Mouse (Mus musculus): ENCODE data around the gene Sema3f.

Sema3f gene

DNA sequence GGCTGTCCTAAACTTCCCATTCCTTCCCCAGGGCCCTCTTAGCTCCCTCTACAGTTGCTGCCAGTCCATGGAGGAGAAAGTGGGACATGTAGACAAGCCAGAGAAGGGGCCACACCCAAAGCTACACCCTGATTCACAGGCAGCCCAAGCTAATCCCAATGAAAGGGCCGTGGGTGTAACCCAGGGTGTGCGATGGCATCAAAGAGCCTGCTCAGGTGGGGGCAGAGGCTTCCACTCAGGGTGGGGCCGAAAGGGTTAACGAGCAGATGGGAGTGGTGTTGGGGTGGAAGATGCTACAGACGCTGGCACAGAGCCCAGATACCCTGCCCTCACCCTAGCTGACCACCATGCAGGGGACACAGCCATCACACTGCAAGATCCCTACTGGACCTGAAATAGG lies 17.5 kb downstream of the Sema3f start:
- in situ Hi-C loops (cut with MboI) = loop anchor here (25.0 kb wide), 1 partner anchor 330 kb away; no protein-coding TSS in a partner anchor

DNA sequence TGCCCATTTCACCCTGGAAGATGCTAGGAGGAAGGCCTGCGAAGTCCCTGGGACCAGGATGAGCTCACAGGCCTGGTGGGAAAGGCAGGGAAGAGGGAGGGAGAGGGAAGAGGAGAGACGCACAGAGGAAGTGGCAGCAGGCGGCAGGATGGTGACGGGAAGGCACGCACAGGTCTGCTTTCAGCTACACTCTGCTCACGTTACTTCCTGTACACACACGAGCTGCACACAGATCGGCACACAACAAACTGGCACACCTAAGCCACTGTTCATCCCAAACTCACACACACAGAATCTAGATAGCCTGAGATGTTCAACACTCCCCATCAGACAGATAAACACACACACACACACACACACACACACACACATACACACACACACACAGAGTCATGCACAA lies 19.9 kb downstream of the Sema3f start:
- in situ Hi-C loops (cut with MboI) = loop anchor here (25.0 kb wide), 1 partner anchor 328 kb away; no protein-coding TSS in a partner anchor

DNA sequence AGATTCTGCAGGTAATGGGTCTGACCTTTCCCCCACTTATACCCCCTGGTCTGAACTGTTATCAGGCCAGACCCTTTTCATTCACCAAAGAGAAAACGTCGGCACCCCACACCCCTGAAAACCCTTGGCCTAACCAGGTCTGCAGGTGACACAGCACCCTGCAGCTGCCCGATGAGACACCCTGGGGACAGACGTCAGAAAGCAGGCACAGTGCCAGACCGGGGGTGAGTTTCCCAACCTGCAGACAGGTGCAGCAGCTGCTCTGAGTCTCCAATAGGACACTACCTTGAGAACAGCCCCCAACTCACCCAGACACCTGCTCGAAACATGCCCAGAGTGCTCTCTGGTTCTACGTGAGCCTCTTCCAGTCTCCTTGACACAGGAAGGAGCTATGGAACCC lies 21.3 kb downstream of the Sema3f start:
- in situ Hi-C loops (cut with MboI) = loop anchor here (25.0 kb wide), 1 partner anchor 327 kb away; no protein-coding TSS in a partner anchor

DNA sequence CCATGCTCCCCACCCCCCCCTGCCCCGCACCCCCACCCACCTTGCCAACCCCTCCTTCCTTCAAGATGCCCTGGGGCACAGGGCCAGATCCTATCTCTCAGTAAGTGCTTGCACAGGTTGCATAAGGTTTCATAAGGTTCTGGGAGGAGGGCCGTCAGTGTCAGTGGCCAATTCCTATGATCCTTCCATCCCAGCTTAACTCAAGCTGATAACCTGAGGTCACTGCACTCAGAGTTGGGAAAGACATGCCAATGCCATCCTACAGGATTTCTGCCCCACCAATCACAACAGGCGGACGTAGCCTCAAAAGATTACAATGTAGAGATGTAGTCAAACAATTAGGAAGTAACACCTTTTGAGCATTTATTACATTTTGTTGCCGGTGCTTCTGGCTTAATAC lies 21.9 kb downstream of the Sema3f start:
- in situ Hi-C loops (cut with MboI) = loop anchor here (25.0 kb wide), 1 partner anchor 326 kb away; no protein-coding TSS in a partner anchor

DNA sequence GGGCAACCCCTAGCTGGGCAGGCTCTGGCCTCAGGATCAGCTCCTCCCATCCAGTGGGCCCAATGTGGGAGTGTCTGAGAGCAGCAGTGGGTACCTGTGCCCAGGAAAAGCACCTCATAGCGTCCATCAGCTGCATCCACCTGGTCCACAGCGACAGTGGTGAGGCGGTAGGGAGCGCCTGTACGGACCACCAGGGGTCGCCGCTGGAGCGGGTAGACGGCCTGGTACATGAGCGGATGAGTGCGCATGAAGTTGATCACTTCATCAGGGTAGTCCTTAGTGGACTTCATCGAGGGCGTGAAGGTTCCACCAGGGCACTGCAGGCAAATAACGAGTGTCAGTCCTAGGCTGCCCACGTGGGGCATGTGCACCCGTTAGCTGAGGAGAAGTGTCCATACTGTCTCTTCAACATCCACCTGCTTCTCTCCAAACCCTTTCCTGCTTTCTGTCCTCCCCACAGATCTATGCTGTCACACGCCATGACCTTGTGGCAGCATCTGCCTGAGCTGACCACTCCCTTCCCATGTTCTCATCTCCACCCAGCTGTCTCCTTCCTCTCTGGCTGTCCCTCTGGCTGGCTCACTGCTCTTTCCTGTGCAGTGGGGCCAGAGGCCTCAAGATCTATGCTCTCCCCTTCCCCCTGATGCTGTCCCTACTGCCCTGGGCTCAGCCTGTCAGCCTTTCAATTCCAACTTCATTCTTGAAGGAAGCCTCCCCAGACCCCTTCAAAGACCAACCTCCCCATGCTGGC lies 24.9 kb downstream of the Sema3f start:
- in situ Hi-C loops (cut with MboI) = loop anchor here (25.0 kb wide), 1 partner anchor 323 kb away; no protein-coding TSS in a partner anchor

DNA sequence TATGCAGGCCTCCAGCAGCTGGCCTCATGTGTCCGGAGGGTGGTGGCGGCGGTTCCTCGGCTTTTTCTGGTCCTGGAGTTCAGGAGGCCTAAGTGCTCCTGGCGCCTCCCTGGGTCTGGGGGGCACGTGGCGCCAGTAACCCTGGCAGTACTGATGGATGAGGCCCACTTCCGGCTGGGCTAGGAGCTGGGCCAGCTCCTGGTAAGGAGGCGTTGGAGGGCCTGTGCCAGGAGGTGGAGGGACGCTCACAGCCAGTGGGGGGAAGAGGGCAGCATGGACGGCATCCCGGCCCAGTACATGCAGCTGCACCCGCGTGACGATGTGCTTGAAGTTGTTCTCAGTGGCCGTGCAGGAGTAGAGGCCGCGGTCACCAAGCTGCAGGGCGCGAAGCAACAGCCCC lies 27.9 kb downstream of the Sema3f start:
- in situ Hi-C loops (cut with MboI) = loop anchor here (25.0 kb wide), 1 partner anchor 320 kb away; no protein-coding TSS in a partner anchor

DNA sequence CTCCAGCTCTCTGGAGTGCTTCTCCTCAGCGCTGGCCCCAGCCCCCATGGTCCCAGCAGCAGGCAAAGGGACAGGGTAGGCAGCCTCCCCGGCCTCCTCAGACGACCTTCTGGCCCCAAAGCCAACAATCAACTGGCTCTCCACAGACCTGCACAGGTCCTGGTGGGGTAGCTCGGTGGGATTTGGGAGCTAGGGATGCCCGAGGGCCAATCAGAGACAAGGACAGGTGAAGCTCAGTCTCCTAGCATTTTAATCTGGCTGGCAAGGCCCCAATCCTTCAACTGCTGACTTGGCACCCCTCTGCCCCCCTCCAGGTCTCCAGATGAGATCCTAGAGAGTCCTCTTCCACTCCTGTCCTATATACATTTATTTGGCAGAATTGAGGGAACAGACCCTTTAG lies 30.8 kb downstream of the Sema3f start, which contains the start of gene Gnat1:
Gene Gnat1, minus strand, starts transcription at position 212 of the 400 bp plus-strand sequence.
- in situ Hi-C loops (cut with MboI) = loop anchor here (25.0 kb wide), 1 partner anchor 317 kb away; no protein-coding TSS in a partner anchor

DNA sequence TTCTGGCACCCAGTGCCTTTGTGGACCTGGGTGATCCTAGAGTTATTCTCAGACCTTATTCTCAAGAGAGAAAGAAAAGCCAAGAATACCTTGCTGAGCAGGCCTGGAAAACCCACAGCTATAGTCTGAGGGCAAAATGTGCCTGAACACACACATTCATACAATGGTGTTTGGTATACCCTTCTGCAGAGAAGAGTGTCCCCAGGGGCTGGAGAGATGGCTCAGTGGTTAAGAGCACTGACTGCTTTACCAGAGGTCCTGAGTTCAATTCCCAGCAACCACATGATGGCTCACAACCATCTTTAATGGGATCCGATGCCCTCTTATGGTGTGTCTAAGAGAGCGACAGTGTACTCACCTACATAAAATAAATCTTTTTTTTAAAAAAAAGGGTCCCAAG lies 31.4 kb downstream of the Sema3f start:
- in situ Hi-C loops (cut with MboI) = loop anchor here (25.0 kb wide), 1 partner anchor 317 kb away; no protein-coding TSS in a partner anchor

DNA sequence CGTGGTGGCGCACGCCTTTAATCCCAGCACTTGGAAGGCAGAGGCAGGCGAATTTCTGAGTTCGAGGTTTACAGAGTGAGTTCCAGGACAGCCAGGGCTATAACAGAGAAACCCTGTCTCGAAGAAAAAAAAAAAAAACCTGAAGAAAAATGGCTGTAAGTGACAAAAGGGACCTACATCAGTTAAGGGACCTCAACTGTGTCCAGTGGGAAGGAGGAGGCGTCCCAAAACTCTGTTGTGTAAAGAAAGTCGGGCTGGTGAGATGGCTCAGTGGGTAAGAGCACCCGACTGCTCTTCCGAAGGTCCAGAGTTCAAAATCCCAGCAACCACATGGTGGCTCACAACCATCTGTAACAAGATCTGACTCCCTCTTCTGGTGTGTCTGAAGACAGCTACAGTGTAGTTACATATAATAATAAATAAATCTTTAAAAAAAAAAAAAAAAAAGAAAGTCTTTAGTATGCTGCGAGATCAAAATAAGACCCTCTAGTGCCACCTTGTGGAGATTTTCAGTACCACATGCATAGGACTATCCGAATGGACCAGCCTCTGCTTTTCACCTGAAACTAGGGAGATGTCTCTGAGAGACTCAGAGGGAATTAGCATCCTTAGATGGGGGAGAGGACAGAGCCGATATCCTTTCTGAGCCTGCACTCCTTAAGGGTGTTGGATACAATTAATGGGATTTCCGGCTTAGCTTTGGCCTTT lies 32.3 kb downstream of the Sema3f start:
- in situ Hi-C loops (cut with MboI) = loop anchor here (25.0 kb wide), 1 partner anchor 316 kb away; no protein-coding TSS in a partner anchor

DNA sequence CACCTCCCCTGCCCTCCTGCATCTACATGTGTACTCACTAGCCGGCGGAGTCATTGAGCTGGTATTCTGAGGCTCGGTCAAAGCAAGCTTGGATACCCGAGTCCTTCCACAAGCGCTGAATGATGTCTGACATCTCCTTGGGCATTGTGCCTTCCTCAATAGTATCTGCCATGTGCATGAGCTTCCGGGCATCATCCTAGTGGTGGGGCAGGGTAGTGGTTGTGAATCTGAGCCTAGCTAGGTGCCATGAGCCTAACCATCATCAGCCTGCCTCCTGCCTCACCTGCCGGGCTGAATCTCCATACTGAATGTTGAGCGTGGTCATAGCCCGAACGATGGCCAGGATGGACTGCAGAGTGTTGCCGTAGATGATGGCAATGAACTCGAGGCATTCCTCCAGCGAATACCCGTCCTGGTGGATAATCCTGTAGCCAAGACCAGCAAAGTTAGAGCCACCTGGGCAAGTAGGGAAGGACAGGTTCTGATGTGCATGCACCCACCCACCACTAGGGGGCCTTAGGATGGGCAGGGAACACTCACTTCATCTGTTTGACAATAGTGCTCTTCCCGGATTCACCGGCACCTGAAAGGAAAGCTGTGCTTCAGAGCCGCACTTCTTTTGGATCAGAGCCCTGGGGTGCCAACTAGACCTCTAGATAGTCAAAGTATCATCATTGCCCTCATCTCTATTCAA lies 33.0 kb downstream of the Sema3f start:
- in situ Hi-C loops (cut with MboI) = loop anchor here (25.0 kb wide), 1 partner anchor 315 kb away; no protein-coding TSS in a partner anchor

DNA sequence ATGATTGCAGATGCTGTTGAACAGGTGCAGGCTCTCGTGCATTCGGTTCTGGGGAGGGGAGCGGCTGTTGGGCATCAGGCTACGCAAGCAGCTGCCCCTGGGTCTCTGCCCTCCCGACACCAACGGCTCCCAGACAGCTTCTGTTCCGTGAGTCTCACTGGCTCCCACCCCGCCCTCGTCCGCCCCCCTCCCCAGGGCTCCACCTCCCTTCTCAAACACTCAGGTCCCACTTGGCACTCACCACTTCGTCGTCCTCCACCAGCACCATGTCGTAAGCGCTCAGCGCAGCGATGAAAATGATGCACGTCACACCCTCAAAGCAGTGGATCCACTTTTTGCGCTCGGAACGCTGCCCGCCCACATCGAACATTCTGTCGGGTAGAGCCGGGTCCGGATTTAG lies 34.0 kb downstream of the Sema3f start:
- in situ Hi-C loops (cut with MboI) = loop anchor here (25.0 kb wide), 1 partner anchor 314 kb away; no protein-coding TSS in a partner anchor

DNA sequence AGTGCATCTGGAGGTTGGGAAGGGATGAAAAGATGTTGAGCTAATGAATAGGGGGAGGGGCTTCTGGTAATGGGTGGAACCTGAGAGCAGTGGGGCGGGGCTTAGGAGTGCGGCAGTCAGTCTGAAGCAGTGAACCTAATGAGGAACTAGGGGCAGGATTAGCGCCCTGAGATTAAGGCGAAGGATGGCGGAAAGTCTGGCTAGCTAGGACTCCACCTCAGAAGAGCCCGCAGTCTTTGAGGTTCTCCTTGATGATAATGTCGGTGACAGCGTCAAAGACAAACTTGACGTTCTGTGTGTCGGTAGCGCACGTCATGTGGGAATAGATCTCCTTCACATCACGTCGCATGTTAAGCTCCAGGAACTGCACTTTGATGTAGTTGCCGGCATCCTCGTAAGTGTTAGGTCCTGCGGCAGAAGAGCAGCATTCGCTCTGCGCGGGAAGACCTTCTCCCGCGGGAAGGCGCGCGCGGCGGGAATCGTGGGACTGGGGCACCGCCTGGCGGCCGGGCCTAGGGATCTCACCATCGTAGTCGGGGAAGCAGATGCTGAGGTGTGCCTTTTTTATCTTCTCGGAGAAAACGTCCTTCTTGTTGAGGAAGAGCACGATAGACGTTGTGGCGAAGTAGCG lies 34.5 kb downstream of the Sema3f start:
- in situ Hi-C loops (cut with MboI) = loop anchor here (25.0 kb wide), 1 partner anchor 313 kb away; no protein-coding TSS in a partner anchor

DNA sequence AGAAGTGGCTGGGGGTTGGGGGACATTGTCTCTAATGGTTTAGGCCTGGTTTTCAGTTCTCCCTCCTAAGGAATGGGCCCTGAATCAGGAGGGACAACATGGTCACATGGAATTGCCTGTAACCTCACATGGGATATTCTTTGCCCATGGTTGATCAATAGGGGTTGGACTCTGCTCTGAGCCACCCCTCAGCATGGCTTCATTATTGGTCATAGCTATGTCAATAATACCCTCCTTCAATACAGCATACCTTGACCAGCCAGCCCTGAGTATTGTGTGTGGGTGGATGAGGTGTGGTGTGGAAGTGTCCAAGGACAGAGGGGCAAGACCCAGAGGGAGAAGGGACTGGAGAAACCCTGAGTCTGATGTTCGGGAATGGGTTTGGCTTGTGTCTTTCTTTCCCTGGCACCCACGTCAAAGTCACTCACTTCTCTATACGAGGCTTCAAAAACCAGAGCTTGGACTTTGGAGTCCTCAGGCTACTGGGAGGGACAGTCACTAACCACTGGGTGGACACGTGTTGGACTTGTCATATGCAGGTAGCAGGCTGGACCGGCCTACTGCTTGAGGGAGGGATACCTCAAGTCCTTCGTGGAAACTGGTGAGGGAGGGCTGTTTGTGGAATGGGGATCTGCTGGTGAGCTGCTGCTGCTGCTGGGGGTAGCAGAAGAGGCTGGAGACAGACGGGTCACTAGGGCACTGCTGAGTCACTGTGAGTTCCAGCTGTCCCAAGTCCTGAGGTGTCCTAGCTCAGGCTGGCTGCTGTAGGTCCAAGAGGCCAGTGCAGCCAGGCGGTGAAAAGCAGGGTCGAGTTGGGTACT lies 35.5 kb downstream of the Sema3f start:
- in situ Hi-C loops (cut with MboI) = loop anchor here (25.0 kb wide), 1 partner anchor 313 kb away; no protein-coding TSS in a partner anchor

DNA sequence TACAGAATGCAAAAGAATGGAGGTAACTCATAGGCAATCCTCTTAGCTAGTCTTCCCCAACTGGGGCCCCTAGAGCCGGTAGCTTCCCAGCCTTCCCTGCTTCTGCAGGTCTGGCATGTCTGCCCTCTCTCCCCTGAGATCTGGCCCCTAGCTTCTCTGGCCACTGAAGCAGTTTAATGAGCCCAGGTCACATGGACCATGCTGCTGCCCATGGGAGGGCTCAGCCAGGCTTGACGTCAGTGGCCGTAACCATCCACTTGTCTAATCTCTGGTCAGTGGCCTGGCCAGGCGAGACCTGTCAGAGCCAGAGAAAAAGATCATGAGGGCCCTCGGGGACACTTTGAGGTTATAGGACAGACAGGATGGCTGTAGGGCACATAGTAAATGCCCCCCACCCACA lies 40.0 kb downstream of the Sema3f start:
- in situ Hi-C loops (cut with MboI) = no loop called here

DNA sequence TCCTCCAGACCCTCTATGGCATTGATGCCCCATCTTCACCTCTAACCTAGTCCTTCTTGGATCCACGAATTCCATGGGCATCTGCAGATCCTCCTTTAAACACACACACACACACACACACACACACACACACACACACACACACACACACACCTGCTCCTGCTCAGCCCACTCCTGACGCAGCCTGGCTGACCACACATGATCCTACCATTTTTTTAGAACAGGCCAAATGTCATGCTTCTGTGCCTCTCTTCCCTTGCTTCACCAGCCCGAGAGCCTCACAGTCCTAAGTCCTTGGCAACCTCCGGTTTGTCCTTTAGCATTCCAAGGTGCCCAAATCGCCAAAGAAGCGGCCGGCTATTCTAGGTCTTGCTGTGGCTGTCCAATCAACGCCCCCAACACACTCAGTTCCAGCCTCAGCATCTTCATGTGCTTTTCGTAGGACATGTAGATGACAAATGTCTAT lies 40.8 kb downstream of the Sema3f start, which contains the start of gene Slc38a3:
Gene Slc38a3, minus strand, starts transcription at position 51 of the 466 bp plus-strand sequence.
- in situ Hi-C loops (cut with MboI) = no loop called here

DNA sequence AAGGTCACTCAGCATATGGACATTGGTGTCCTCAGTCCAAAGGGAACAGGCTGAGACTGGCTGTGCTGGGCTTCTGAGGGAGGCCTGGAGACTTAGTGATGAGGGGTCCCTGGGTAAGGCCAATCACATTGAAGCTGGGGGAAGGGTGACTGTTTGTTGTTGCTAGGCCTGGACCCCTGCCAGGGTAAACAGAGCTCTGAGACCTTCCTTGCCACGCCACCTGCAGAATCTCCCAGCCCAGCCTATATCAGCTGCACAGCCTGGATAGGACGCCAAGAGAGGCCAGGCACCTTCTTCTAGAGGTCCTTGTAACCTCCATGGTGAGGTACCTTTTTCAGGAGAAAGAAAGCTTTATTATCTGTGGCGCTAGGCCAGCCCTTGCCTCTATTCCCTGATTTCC lies 41.4 kb downstream of the Sema3f start:
- in situ Hi-C loops (cut with MboI) = no loop called here

DNA sequence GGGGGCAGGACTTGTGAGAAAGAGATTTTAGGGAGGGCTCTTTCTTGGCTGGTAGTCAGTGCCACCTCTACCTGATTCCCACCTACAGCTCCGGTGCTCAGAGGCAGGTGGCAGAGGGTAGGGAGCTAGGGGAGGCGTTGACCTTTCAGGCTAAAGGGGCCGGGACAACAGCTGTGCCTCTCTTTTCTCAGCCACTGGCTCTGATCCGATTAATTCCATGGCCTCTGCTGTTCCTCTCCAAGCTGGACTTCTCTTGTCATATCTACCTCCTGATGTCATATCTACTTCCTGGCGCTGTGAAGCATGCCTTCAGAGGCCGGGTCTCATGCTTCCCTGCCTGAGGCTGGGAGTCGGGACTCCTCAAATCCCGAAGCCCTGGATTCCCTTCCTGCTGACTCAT lies 42.3 kb downstream of the Sema3f start:
- in situ Hi-C loops (cut with MboI) = no loop called here

DNA sequence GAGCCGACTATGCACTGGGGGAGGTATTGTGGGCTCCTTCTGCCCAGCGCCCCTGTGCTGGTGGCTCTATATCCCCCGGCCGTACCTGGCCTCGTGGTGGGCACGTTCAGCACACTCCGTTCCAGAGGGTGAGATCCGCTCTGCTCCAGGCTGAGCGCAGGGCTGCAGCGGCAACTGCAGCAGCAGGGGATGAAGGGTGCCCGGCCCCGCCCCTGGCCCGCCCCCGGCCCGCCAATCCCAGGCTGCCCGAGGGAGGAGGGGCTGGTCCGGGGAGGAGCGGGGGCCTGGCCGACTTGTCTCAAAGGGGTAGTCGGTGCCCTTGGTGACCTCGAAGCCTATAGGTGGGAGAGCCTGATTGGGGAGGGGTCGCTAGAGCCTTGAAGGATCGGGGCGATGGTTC lies 43.1 kb downstream of the Sema3f start:
- in situ Hi-C loops (cut with MboI) = no loop called here

DNA sequence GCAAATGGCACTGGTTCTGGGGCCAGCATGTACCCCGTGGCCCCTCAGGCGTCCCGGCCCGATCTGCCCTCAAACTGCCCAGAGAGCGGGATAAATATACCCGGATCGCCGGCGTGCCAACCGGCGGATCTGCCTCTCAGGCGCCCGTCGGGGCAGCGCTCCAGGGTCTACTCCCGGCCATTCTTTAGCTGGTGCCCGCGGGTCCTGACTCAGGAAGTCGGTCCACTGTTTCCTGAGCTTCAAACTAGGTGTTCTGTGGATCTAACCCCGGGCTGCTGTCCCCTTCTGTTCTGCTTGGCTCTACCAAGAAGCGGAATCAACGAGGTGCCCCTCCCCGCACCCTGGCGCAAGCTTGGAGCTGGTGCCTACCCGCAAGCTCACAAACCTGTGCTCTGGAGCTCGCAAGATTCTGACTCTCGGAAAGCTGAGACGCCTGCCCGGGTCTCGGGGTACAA lies 43.5 kb downstream of the Sema3f start:
- in situ Hi-C loops (cut with MboI) = no loop called here

DNA sequence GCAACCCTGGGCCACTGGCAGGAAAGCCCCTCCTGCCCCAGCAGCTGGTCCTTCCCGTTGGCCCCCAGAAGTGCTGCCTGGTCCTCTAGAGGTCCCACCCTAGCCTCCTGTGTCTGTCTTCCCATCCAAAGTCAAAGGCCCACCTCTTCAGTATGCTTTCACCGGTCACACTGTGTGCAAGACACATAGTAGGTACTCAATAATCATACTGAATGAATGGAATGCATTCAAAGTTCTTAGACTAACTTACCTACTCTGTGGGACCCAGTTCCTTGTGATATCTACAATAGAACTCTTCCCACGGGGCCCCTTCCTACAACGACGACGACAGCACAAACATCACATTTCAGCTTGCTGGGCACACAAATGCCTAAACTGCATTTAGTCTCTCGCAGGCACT lies 45.0 kb downstream of the Sema3f start:
- in situ Hi-C loops (cut with MboI) = no loop called here
